Mouse (Mus musculus): ENCODE data around the gene Nup85.

The Nup85 gene

DNA sequence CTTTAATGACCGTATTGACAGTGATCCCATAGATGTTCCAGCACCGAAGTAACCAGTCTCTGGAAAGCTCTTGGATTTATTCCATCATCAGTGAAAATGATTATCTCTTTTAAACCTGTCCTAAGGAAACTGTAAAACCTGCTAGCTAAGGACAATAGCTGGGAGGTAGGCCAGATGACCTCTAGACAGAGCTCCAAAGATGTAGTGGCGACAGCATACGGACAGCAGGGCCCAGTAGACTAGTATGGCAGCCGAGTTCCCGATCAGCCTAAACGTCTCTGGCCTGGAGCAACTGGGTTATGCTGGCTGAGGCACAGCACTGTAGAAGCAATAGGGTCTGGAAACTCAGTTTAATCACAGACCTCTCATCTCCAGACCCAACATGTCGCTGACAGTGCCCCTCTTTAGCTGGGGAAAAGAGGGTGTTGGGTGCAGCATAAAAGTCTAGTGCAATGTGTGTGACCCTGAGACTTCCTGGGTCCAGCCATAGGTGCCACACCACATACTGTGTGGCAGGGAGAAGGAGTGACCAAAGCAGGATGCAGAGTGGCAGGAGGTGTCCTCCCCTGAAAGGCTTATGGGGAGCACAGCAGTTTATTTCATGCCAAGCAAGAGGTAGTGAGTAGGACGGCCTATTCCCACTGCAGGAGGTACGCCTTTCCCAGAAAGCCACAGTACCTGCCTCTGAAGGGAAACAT is 20.3 kb downstream of the Nup85 start:
- DNase-seq, result no peak

DNA sequence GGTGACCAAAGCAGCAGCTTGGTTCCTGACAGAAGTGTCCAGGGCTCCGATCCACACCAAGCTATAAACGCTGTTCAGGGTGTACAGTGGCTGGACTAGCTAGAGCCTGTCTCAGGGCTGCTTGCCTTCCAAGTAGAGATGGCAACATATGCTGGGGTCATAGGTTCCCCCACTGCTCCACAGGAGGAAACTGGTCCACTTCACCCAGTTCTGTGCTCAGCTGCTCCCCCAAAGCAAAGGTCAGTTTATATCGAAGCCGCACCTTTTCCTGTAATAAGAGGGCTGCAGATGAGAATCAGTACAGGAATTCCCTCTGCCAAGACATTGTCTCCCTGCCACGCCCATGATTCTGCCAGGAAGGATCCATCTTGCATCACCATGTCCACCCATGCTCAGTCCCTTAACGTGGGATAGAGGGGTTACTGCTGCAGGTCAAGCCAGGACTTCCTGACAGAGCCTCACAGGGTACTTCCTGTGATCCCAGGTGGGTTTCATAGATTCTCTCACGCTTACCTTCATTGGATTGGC is 21.4 kb downstream of the Nup85 start:
- DNase-seq, result no peak

GRCm38 (mm10) chr11:115586403-115586802 is 22.2 kb downstream of the Nup85 start:
- no peak for DNase-seq

GRCm38 (mm10) chr11:115587984-115588383 is 23.8 kb downstream of the Nup85 start:
- no peak for DNase-seq

GRCm38 (mm10) chr11:115590526-115591075 is 26.4 kb downstream of the Nup85 start:
- DNase-seq, result no peak

GRCm38 (mm10) chr11:115595209-115595608 is 31.0 kb downstream of the Nup85 start:
- DNase-seq, result no peak

- no peak for DNase-seq
These were observed 34.1 kb downstream of the Nup85 start for GRCm38 (mm10) chr11:115598309-115598708.

DNA sequence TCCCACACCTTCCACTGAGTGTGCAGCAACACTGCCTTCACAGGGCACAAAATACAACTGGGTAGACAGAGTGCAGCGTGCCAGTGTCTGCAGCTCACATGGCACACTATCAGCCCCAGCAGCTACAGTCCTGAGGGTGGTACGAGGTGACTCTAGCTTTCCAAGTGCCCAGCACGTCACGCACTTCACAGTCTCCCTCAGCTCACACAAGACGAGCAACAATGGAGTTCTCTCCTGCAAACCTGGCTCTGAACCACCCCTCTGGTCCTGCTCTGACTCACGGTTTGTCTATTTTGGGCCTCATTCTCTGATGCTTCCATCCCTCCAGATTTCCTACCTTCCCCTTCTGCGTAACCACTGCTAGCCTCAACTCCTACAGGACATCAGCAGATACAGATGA is 35.5 kb downstream of the Nup85 start:
- no peak for DNase-seq

- DNase-seq, result no peak
These were observed 36.5 kb downstream of the Nup85 start for GRCm38 (mm10) chr11:115600743-115601142.

DNA sequence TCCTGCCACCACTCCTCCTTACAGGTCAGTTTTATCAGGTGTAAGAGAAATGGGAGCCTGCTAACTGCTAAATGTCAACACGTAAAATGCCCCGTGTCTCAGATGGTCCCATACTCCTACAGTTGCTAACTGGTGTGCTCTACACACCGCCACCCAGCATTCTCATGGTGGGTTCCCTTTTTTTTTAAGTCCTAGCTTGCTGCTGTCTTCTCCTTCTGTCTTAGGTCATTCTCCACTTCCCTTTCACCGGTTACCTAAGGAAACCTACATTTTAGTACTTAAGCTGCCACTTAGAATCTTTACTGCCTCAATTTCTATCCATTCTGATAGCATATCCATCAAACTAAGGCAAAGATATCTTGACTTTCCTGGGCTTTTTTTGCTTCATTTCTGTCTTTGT is 36.9 kb downstream of the Nup85 start:
- no peak for DNase-seq

DNA sequence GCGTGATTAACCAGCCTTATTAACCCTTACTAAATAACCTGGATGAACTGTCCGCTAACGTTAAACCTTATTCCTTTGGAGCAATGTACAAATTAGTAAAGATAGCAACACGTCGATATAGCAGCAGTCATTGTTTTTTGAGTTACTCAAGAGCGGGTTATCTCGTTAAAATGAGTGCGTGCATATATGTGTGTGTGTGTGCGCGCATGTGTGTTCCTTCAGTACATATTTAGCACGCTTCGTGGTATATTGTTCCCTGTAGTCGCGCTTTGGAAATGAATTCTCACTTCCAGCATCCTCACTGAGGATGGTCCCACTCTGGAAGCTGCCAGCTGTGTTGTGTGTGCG is 38.9 kb downstream of the Nup85 start:
- DNase-seq, result no peak

DNA sequence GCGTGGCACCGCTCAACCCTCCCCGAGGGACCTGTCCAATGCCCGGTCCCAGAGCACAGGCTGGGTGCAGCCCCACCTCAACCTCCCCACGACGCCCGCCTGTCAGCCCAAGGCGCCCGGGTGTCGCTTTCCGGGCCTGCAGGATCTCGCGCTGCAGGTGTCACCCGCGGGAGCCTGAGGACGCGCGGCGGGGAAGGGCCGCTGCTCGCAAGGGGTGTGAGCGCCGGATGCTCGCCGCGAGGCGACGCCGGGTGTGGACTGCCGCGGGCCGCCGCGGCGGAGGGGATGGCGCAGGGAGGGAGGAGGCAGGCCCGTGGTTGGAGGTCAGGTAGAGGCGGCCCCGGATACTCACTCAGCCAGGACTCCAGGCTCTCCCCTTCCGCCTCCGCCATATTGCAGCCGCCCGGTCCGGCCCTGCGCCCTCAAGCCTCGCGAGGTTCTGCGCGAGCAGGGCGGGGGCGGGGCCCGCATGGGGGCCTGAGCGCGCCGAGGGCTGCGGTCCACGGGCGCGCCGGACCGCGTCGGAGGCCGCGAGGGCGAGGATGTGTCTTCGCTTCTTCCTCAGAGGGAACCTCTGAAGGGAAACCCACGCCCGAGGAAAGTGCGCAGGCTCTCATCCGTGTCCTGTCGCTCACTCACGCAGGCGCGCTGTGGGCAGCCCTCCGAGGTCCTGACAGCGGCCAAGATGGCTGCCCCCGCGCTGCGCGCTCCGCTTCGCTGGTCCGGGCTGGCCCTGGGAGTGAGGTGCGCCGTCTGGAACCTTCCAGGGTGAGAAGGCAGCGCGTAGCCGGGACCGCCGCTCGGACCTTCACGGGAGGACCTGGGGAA is 39.5 kb downstream of the Nup85 start, which contains the start of the genes Mrps7 and Gga3:
Gene Mrps7, plus strand, starts transcription at position 450 of the 828 bp plus-strand sequence.
Gene Gga3, minus strand, starts transcription at position 576 of the 828 bp plus-strand sequence.
- peak; percentile 94 for DNase-seq

GRCm38 (mm10) chr11:115604304-115604696 is 40.1 kb downstream of the Nup85 start:
- DNase-seq, result no peak

DNA sequence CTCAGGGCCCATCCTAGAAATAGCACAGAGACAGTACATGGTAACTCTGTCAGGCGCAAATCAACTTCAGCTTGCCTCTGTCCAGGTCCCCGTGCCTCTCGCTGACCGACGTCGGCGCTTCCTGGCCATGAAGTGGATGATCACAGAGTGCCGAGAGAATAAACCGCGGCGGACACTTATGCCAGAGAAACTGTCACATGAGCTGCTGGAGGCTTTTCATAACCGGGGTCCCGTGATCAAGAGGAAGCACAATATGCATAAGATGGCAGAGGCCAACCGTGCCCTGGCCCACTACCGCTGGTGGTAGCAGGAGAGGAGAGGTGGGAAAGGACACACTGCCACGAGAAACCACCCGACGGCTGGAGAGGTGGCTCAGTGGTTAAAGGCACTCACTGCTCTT is 42.5 kb downstream of the Nup85 start:
- DNase-seq, result no peak

GRCm38 (mm10) chr11:115608421-115609399 is 44.5 kb downstream of the Nup85 start:
- peak; percentile 78 for DNase-seq

- DNase-seq, result no peak
These were observed 45.3 kb downstream of the Nup85 start for GRCm38 (mm10) chr11:115609576-115609975.

DNA sequence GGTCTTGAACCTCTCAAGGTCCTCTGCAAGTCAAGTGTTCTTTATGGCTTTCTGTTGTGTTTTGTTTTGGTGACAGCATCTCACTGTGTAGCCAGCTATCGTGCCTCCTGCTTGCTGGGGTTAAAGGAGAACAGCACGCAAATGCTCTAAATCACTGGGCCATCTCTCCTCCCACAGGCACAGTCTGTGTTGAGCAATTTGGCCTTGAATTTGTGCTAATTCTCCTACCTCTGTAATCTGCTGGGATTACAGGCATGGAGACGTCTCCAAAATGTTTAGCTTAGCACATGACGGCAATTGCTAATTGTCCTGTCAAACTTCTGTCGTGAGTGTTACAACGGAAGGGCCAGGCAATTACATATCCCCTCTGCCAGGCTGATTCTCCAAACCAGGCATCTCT is 46.9 kb downstream of the Nup85 start:
- DNase-seq, result no peak

DNA sequence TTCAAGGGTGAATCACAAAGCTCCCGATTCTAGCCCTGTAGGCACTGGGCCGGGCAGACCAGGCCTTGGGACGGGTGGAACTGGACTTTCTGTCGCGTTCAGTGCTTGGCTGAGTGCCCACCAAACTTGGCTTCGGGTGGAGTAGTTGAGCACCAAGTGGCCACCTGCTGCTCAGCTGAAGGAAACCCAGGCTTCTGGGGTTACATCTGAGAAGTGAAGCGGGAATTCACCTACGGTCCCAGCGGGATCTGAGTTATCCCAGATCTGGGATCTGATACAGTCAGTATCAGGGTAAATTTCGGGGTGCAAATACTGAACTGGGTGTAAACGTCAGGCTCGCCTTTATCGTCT is 47.8 kb downstream of the Nup85 start:
- peak; percentile 69 for DNase-seq

- DNase-seq, result peak; percentile 91
These were observed 48.3 kb downstream of the Nup85 start, which contains the start of gene Mif4gd for GRCm38 (mm10) chr11:115612410-115613137. Mif4gd (minus strand) TSS chr11:115612969.

- DNase-seq, result peak; percentile 22
These were observed 49.1 kb downstream of the Nup85 start for GRCm38 (mm10) chr11:115613138-115613945.
